Mouse (Mus musculus): ENCODE measurements around the gene Yes1. TPM values are rescaled to one million over a fixed set of nuclear protein-coding genes. Genes with fewer than 3 reads are reported as not detected.

Yes1 gene
- total and polyA plus RNA-seq, 3 experiments: 1.6 to 13.6 (median 10.3) TPM

GRCm38 (mm10) chr5:32713042-32713702 is 102.2 kb downstream of the Yes1 start:
- Histone ChIP-seq H3K36me3 (replicated peaks) (no peaks in the 10 kb centered on the region), H3K4me1 (ENCODE audit: insufficient read depth, low read depth, low read length) (peaks cover 22% of the 10 kb centered on the region), H3K4me3 (ENCODE audit: low read depth, low read length) (peak overlapping the region; percentile 75), H3K9me3 (replicated peaks) (no peaks in the 10 kb centered on the region), H3K27me3 (ENCODE audit: insufficient read depth, low read length) (peaks cover 14% of the 10 kb centered on the region)
- TF ChIP-seq TAL1 (conservative IDR thresholded peaks at IDR 0.05; ENCODE audit: low read depth, low read length): no peak
- TF ChIP-seq POLR2AphosphoS5 (IDR thresholded peaks at IDR 0.05; ENCODE audit: insufficient replicate concordance, low read depth, low read length): no peak
- TF ChIP-seq GATA2 (IDR thresholded peaks at IDR 0.05; ENCODE audit: borderline replicate concordance, low read depth, low read length): no peak
- no peak for TF ChIP-seq GATA1 (IDR thresholded peaks at IDR 0.05; ENCODE audit: borderline replicate concordance, low read length)
- TF ChIP-seq CTCF (IDR thresholded peaks at IDR 0.05; ENCODE audit: low read depth, low read length): no peak
- ATAC-seq (ENCODE audit: extremely low read depth, insufficient number of reproducible peaks, low FRiP score, poor library complexity, severe bottlenecking): no peak
- DNase-seq (ENCODE audit: low spot score): no peak

- H3K4me1 ChIP-seq (ENCODE audit: insufficient read depth, low read depth, low read length): peaks cover 16% of the 10 kb centered on the region
- peak; percentile 96 for ATAC-seq (ENCODE audit: extremely low read depth, insufficient number of reproducible peaks, low FRiP score, poor library complexity, severe bottlenecking)
- peak overlapping the region; percentile 75 for H3K4me3 ChIP-seq (ENCODE audit: low read depth, low read length)
- no peaks in the 10 kb centered on the region for H3K9me3 ChIP-seq (replicated peaks)
- no peaks in the 10 kb centered on the region for H3K36me3 ChIP-seq (replicated peaks)
- peak; percentile 70 for DNase-seq (ENCODE audit: low spot score)
- peak; percentile 25; the same call in 1 of the 2 replicates for TF ChIP-seq CTCF (IDR thresholded peaks at IDR 0.05; ENCODE audit: low read depth, low read length)
- TF ChIP-seq POLR2AphosphoS5 (IDR thresholded peaks at IDR 0.05; ENCODE audit: insufficient replicate concordance, low read depth, low read length): peak; percentile 88
- TF ChIP-seq GATA2 (IDR thresholded peaks at IDR 0.05; ENCODE audit: borderline replicate concordance, low read depth, low read length): no peak
- H3K27me3 ChIP-seq (ENCODE audit: insufficient read depth, low read length): peaks cover 14% of the 10 kb centered on the region
Measured at GRCm38 (mm10) chr5:32713703-32714467, 102.9 kb downstream of the Yes1 start.

GRCm38 (mm10) chr5:32717726-32718125 is 106.8 kb downstream of the Yes1 start:
- Histone ChIP-seq H3K4me3 (ENCODE audit: low read depth, low read length) (no peak overlapping the region), H3K4me1 (ENCODE audit: insufficient read depth, low read depth, low read length) (peaks cover 8% of the 10 kb centered on the region), H3K27me3 (ENCODE audit: insufficient read depth, low read length) (peaks cover 30% of the 10 kb centered on the region), H3K9me3 (replicated peaks) (no peaks in the 10 kb centered on the region), H3K36me3 (replicated peaks) (no peaks in the 10 kb centered on the region)
- DNase-seq (ENCODE audit: low spot score): no peak
- no peak for TF ChIP-seq CTCF (IDR thresholded peaks at IDR 0.05; ENCODE audit: low read depth, low read length)
- no peak for TF ChIP-seq POLR2AphosphoS5 (IDR thresholded peaks at IDR 0.05; ENCODE audit: insufficient replicate concordance, low read depth, low read length)
- TF ChIP-seq GATA2 (IDR thresholded peaks at IDR 0.05; ENCODE audit: borderline replicate concordance, low read depth, low read length): no peak
- no peak for TF ChIP-seq GATA1 (IDR thresholded peaks at IDR 0.05; ENCODE audit: borderline replicate concordance, low read length)
- TF ChIP-seq TAL1 (conservative IDR thresholded peaks at IDR 0.05; ENCODE audit: low read depth, low read length): no peak
- no peak for ATAC-seq (ENCODE audit: extremely low read depth, insufficient number of reproducible peaks, low FRiP score, poor library complexity, severe bottlenecking)

- DNase-seq (ENCODE audit: low spot score): no peak
- Histone ChIP-seq H3K4me1 (ENCODE audit: insufficient read depth, low read depth, low read length) (peaks cover 3% of the 10 kb centered on the region), H3K4me3 (ENCODE audit: low read depth, low read length) (no peak overlapping the region), H3K36me3 (replicated peaks) (no peaks in the 10 kb centered on the region), H3K9me3 (replicated peaks) (no peaks in the 10 kb centered on the region), H3K27me3 (ENCODE audit: insufficient read depth, low read length) (peaks cover 30% of the 10 kb centered on the region)
- ATAC-seq (ENCODE audit: extremely low read depth, insufficient number of reproducible peaks, low FRiP score, poor library complexity, severe bottlenecking): no peak
- TF ChIP-seq GATA2 (IDR thresholded peaks at IDR 0.05; ENCODE audit: borderline replicate concordance, low read depth, low read length): no peak
- no peak for TF ChIP-seq TAL1 (conservative IDR thresholded peaks at IDR 0.05; ENCODE audit: low read depth, low read length)
- TF ChIP-seq GATA1 (IDR thresholded peaks at IDR 0.05; ENCODE audit: borderline replicate concordance, low read length): no peak
- TF ChIP-seq CTCF (IDR thresholded peaks at IDR 0.05; ENCODE audit: low read depth, low read length): no peak
- no peak for TF ChIP-seq POLR2AphosphoS5 (IDR thresholded peaks at IDR 0.05; ENCODE audit: insufficient replicate concordance, low read depth, low read length)
Measured at GRCm38 (mm10) chr5:32718916-32719315, 107.9 kb downstream of the Yes1 start.

GRCm38 (mm10) chr5:32720416-32720815 is 109.4 kb downstream of the Yes1 start:
- no peaks in the 10 kb centered on the region for H3K36me3 ChIP-seq (replicated peaks)
- DNase-seq (ENCODE audit: low spot score): no peak
- peaks cover 30% of the 10 kb centered on the region for H3K27me3 ChIP-seq (ENCODE audit: insufficient read depth, low read length)
- TF ChIP-seq GATA1 (IDR thresholded peaks at IDR 0.05; ENCODE audit: borderline replicate concordance, low read length) (no peak), CTCF (IDR thresholded peaks at IDR 0.05; ENCODE audit: low read depth, low read length) (no peak), TAL1 (conservative IDR thresholded peaks at IDR 0.05; ENCODE audit: low read depth, low read length) (no peak), GATA2 (IDR thresholded peaks at IDR 0.05; ENCODE audit: borderline replicate concordance, low read depth, low read length) (no peak), POLR2AphosphoS5 (IDR thresholded peaks at IDR 0.05; ENCODE audit: insufficient replicate concordance, low read depth, low read length) (no peak)
- no peak for ATAC-seq (ENCODE audit: extremely low read depth, insufficient number of reproducible peaks, low FRiP score, poor library complexity, severe bottlenecking)
- H3K9me3 ChIP-seq (replicated peaks): no peaks in the 10 kb centered on the region
- peaks cover 6% of the 10 kb centered on the region for H3K4me1 ChIP-seq (ENCODE audit: insufficient read depth, low read depth, low read length)
- no peak overlapping the region for H3K4me3 ChIP-seq (ENCODE audit: low read depth, low read length)

GRCm38 (mm10) chr5:32721316-32721715 is 110.3 kb downstream of the Yes1 start:
- Histone ChIP-seq H3K4me1 (ENCODE audit: insufficient read depth, low read depth, low read length) (peaks cover 6% of the 10 kb centered on the region), H3K9me3 (replicated peaks) (no peaks in the 10 kb centered on the region), H3K4me3 (ENCODE audit: low read depth, low read length) (no peak overlapping the region), H3K36me3 (replicated peaks) (no peaks in the 10 kb centered on the region), H3K27me3 (ENCODE audit: insufficient read depth, low read length) (peaks cover 30% of the 10 kb centered on the region)
- DNase-seq (ENCODE audit: low spot score) (no peak), ATAC-seq (ENCODE audit: extremely low read depth, insufficient number of reproducible peaks, low FRiP score, poor library complexity, severe bottlenecking) (no peak)
- TF ChIP-seq GATA2 (IDR thresholded peaks at IDR 0.05; ENCODE audit: borderline replicate concordance, low read depth, low read length) (no peak), GATA1 (IDR thresholded peaks at IDR 0.05; ENCODE audit: borderline replicate concordance, low read length) (no peak), CTCF (IDR thresholded peaks at IDR 0.05; ENCODE audit: low read depth, low read length) (no peak), TAL1 (conservative IDR thresholded peaks at IDR 0.05; ENCODE audit: low read depth, low read length) (no peak), POLR2AphosphoS5 (IDR thresholded peaks at IDR 0.05; ENCODE audit: insufficient replicate concordance, low read depth, low read length) (no peak)
